Mouse (Mus musculus) forebrain, embryonic 16.5 days (tissue): ENCODE data around the gene Nup107. TPM values are rescaled to one million over a fixed set of nuclear protein-coding genes. Genes with fewer than 3 reads are reported as not detected.

Source experiments
- ATAC-seq: fragments of 200-750 bp; cut with Nextera tagmentation; 2 replicates; pipeline ENCODE4 v1.8.0; 2017; ENCODE audit warnings: mild to moderate bottlenecking, moderate library complexity
- H3K27ac ChIP-seq: fragments of 300-500 bp; sonication (generic); 2 replicates; pipeline ENCODE4 v1.5.1; 2014; ENCODE audit warnings: low read length, control low read depth
- H3K27me3 ChIP-seq: fragments of 300-500 bp; sonication (generic); replicated peaks from 2 replicates; pipeline ENCODE4 v1.6.1; 2014; ENCODE audit warnings: low read length; ENCODE audit not compliant: control insufficient read depth, insufficient read depth
- H3K36me3 ChIP-seq: fragments of 300-500 bp; sonication (generic); 2 replicates; pipeline ENCODE4 v1.6.1; 2014; ENCODE audit not compliant: control insufficient read depth, insufficient read depth
- H3K4me1 ChIP-seq: fragments of 300-500 bp; sonication (generic); replicated peaks from 2 replicates; pipeline ENCODE4 v1.6.1; 2014; ENCODE audit warnings: low read length; ENCODE audit not compliant: control insufficient read depth, insufficient read depth
- H3K4me2 ChIP-seq: fragments of 300-500 bp; sonication (generic); 2 replicates; pipeline ENCODE4 v1.6.1; 2014; ENCODE audit warnings: mild to moderate bottlenecking, low read length, control low read depth
- H3K4me3 ChIP-seq: fragments of 300-500 bp; sonication (generic); replicated peaks from 2 replicates; pipeline ENCODE4 v1.5.1; 2014; ENCODE audit warnings: mild to moderate bottlenecking, low read length, control low read depth
- H3K9ac ChIP-seq: fragments of 300-500 bp; sonication (generic); replicated peaks from 2 replicates; pipeline ENCODE4 v1.6.1; 2014; ENCODE audit warnings: low read depth, low read length, control low read depth
- H3K9me3 ChIP-seq: fragments of 300-500 bp; sonication (generic); 2 replicates; pipeline ENCODE4 v1.6.1; 2016; ENCODE audit warnings: low read length; ENCODE audit not compliant: control insufficient read depth
- WGBS: fragments of 180-500 bp; shearing (Covaris S2); extraction: QIAGEN DNeasy Blood & Tissue Kit; methylation state at CpG from one replicate; pipeline ENCODE4 v1.1.7; 2014; 5-methylcytosine and 5-hydroxymethylcytosine counted together
- polyA plus RNA-seq: library from polyadenylated mRNA; unstranded; fragments of >200 nt; fragmentation: Nextera tagmentation; extraction: Ambion mirVana; gene quantifications from 2 replicates; pipeline ENCODE4 v1.2.1, GENCODE M21; 2015

Gene Nup107
- polyA plus RNA-seq, 1 experiment from 2014 or later = 57.9 TPM

DNA sequence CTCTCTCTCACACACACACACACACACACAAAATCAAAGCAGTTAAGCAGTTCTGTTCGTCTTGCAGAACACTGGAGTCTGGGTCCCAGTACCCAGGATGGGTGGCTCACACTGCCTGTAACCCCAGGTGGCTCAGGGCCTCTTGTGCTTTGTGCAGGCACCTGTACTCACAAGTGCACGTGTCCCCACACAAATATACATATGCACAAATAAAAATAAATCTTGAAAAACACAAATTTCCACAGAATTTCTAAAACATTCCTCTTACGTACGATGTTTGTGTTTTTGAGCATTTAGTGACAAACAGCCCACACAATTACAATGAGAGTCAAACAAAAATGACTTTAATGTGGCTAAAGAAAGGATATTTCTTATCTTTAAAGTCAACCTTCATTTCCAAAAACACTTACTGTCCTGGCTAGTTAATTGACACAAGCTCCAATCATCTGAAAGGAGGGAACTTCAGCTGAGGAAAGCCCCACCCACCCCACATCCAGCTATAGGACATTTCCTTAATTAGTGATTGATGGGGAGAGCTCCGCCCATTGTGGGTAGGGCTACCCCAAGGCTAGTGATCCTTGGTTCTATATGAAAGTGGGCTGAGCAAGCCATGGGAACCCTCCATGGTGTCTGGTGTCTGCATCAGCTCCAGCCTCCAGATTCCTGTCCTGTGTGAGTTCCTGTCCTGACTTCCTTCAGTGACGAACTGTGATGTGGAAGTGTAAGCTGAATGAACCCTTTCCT lies 16.9 kb downstream of the Nup107 start:
- Histone ChIP-seq H3K4me2 (no peak overlapping the region), H3K27me3 (no peaks in the 10 kb centered on the region), H3K4me1 (no peaks in the 10 kb centered on the region), H3K36me3 (peaks cover 37% of the 10 kb centered on the region), H3K27ac (no peak overlapping the region), H3K4me3 (no peak overlapping the region), H3K9ac (no peak overlapping the region), H3K9me3 (no peaks in the 10 kb centered on the region)
- no peak for ATAC-seq
- 89% methylated on average over 6 of the region's 6 CpGs for WGBS

GRCm38 (mm10) chr10:117774817-117775120 lies 17.7 kb downstream of the Nup107 start:
- no peak overlapping the region for H3K4me3 ChIP-seq
- no peaks in the 10 kb centered on the region for H3K9me3 ChIP-seq
- no peak overlapping the region for H3K27ac ChIP-seq
- H3K27me3 ChIP-seq = no peaks in the 10 kb centered on the region
- ATAC-seq = no peak
- no peak overlapping the region for H3K9ac ChIP-seq
- H3K36me3 ChIP-seq = peaks cover 40% of the 10 kb centered on the region
- WGBS = 100% methylated on average over 1 of the region's 1 CpGs
- H3K4me1 ChIP-seq = no peaks in the 10 kb centered on the region
- H3K4me2 ChIP-seq = no peak overlapping the region

DNA sequence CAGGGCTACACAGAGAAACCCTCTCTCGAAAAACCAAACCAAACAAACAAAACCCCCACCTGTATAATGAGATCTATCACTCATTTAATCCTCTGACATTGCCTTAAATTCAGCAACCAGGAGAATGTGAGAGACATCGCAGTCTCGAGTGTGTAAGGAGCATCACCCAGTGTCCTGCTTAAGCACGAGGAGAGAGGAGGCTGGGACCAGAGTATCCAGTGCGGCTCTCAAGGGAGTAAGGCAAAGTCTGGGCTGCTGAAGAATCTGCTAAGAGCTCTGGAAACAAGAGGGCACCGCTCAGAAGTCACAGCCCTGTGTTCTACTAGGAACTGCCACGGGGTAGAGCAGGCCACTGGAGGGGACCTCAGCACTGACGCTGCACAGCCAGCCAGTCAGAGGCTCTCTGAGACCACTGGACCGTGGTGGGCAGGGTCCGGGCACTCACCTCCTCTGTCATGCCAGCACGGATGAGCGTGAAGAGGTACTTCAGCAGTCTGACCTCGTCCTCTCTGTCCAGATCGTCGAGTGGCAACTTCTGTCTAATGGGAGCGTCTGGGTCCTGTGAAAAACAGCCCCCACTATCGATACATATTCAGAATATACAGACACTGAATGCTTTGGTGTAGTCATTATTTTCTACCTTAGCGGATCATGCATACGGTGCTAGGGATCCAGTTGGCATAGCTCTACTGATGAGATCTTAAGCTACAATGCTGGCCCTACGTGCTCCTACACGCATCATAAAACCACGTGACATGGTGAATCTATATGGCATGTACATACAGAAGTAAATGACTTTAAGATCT lies 18.3 kb downstream of the Nup107 start:
- Histone ChIP-seq H3K36me3 (peaks cover 40% of the 10 kb centered on the region), H3K4me2 (no peak overlapping the region), H3K4me1 (no peaks in the 10 kb centered on the region), H3K27me3 (no peaks in the 10 kb centered on the region), H3K9ac (no peak overlapping the region), H3K27ac (no peak overlapping the region), H3K9me3 (no peaks in the 10 kb centered on the region), H3K4me3 (no peak overlapping the region)
- 95% methylated on average over 22 of the region's 22 CpGs for WGBS
- ATAC-seq = no peak

DNA sequence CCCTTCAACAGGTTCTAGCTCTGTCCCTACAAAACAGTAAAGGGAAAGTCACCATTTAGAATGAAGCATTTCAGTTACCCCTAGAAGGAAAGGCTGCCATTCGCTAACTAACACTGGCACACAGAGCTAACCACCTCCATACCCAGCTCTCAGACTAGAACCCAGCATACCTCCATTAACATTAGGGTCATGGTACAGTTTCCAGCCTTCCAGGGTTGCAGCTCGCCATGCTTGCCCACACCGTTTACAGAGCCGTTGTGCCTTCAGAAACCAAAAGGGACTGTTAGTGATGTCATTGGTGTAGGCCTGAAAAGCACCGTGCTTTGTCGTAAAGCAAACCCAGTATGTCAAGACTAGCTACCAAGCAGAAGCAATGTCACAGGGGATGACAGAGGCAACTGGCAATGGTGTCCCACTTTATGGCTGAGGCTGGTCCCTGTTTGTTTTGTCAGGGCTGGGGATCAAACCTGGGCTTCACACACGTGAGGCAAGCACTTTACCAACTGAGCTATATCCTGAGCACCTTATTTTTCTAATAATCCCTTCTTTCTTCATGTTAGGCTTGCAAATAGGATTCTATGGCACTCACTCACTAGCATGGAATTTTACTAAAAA lies 19.3 kb downstream of the Nup107 start:
- Histone ChIP-seq H3K4me2 (no peak overlapping the region), H3K27ac (no peak overlapping the region), H3K9me3 (no peaks in the 10 kb centered on the region), H3K4me1 (no peaks in the 10 kb centered on the region), H3K4me3 (no peak overlapping the region), H3K27me3 (no peaks in the 10 kb centered on the region), H3K9ac (no peak overlapping the region), H3K36me3 (peaks cover 40% of the 10 kb centered on the region)
- no peak for ATAC-seq
- 98% methylated on average over 7 of the region's 7 CpGs for WGBS

GRCm38 (mm10) chr10:117772364-117773105 lies 20.0 kb downstream of the Nup107 start:
- no peak overlapping the region for H3K4me2 ChIP-seq
- no peak overlapping the region for H3K27ac ChIP-seq
- no peak overlapping the region for H3K9ac ChIP-seq
- no peak overlapping the region for H3K4me3 ChIP-seq
- no peaks in the 10 kb centered on the region for H3K27me3 ChIP-seq
- no peaks in the 10 kb centered on the region for H3K9me3 ChIP-seq
- H3K36me3 ChIP-seq = peaks cover 46% of the 10 kb centered on the region
- WGBS = 92% methylated on average over 17 of the region's 17 CpGs
- ATAC-seq = no peak
- H3K4me1 ChIP-seq = no peaks in the 10 kb centered on the region

DNA sequence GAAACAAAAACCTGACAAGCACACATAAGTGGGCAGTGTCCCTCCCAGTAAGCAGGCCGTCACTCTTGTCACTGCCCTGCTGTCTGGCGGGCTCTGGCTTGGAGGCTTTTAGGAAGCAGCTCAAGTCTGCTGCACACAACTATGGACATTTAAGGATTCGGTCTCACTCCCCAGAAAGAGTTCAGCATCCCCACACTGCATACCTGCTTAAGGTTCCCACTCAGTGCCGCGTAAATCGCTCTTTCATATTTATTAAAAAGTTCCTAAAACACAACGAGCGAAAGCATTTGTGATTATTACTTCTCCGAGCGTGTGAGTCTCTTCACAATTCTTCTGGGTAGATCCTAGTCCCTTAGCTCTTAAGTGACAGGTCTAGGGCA lies 21.4 kb downstream of the Nup107 start:
- Histone ChIP-seq H3K4me3 (no peak overlapping the region), H3K4me2 (no peak overlapping the region), H3K9me3 (no peaks in the 10 kb centered on the region), H3K9ac (no peak overlapping the region), H3K36me3 (peaks cover 45% of the 10 kb centered on the region), H3K27me3 (no peaks in the 10 kb centered on the region), H3K27ac (no peak overlapping the region), H3K4me1 (no peaks in the 10 kb centered on the region)
- WGBS = 93% methylated on average over 10 of the region's 10 CpGs
- no peak for ATAC-seq

DNA sequence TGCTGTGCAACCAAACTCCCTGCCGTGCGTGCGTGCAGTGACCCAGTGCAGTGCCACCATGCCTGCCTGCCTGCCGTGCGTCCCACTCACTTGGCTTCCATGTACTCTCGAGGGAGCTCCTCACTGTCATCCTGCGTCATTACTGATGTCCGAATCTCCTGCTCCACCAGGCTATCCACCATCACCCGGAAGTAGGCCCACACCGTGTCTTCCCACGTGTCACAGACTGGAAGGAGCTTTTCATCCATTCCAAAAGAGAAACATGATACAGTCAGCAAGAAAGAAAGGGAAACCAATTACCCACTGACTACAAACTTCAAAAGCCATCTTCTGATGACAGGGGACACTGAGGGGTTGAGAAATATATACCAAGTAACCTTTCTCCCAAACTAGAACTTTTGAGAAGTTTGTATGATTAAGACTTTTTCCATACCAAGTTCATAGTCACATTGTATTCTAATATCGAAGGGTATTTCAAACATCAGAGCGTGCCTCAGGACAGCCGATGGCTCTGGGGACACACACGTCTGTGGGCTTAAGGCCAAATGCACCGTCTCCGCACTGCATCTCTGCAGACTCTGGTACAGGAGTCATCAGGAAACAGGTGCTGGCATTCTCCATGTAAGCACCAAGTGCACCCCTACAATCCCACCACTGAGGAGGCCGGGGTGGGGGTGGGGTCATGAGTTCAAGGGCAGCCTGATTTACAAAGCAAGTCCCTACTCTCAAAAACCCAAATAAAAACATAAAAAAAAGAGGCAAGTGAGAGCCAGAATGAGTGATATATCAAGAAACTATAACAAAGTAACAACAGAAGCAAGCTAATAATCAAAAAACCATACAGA lies 22.0 kb downstream of the Nup107 start:
- Histone ChIP-seq H3K9ac (no peak overlapping the region), H3K4me3 (no peak overlapping the region), H3K27ac (no peak overlapping the region), H3K4me2 (no peak overlapping the region), H3K27me3 (no peaks in the 10 kb centered on the region), H3K9me3 (no peaks in the 10 kb centered on the region), H3K36me3 (peaks cover 46% of the 10 kb centered on the region), H3K4me1 (no peaks in the 10 kb centered on the region)
- WGBS = 95% methylated on average over 18 of the region's 18 CpGs
- no peak for ATAC-seq

DNA sequence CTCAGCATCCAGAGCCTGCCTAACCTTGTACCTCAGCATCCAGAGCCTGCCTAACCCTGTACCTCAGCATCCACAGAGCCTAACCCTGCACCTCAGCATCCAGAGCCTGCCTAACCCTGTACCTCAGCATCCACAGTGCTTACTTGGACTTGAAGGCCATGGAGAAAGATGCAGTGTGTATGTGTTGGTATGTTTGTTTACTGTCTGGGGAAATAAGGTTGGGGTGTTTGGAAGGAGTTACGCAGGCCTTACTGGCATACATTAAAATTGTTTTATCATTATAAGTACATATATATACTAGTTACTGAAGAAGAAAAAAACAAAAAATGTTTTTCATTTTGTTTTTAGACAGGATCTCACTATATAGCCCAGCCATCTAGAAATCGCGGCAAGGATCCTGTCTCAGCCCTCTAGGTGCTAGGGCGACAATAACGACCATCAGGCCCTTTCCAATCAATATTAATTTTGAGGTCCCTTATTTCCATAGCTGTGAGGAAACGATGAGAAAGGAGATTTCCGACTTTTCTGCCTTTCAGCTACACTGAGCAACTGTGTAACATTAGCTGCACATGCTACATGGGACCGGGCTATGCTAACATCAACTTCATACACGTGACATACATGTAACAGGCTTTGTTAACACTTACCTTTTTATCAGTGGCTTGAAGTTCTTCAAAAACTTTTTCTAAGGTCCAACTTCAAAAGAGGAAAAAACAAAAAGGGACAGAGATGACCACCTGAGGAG lies 22.8 kb downstream of the Nup107 start:
- 94% methylated on average over 9 of the region's 9 CpGs for WGBS

More for the DNA sequence above, 22.8 kb downstream of the Nup107 start:
- H3K4me3 ChIP-seq = no peak overlapping the region
- H3K36me3 ChIP-seq = peaks cover 48% of the 10 kb centered on the region
- H3K27ac ChIP-seq = no peak overlapping the region
- no peaks in the 10 kb centered on the region for H3K9me3 ChIP-seq
- no peak for ATAC-seq
- no peak overlapping the region for H3K9ac ChIP-seq
- H3K27me3 ChIP-seq = no peaks in the 10 kb centered on the region
- no peaks in the 10 kb centered on the region for H3K4me1 ChIP-seq
- H3K4me2 ChIP-seq = no peak overlapping the region
